Mouse (Mus musculus) spleen, postnatal 0 days (tissue): ENCODE results near the gene Mycbpap. TPM values are rescaled to one million over a fixed set of nuclear protein-coding genes. Genes with fewer than 3 reads are reported as not detected.

Experiments
- polyA plus RNA-seq: library from polyadenylated mRNA; unstranded; fragments of >200 nt; fragmentation: Nextera tagmentation; extraction: Ambion mirVana; gene quantifications from 2 replicates; pipeline ENCODE4 v1.2.1, GENCODE M21; 2015

The Mycbpap gene
- polyA plus RNA-seq: 0.08 and 0.30 TPM in 2 replicates

DNA sequence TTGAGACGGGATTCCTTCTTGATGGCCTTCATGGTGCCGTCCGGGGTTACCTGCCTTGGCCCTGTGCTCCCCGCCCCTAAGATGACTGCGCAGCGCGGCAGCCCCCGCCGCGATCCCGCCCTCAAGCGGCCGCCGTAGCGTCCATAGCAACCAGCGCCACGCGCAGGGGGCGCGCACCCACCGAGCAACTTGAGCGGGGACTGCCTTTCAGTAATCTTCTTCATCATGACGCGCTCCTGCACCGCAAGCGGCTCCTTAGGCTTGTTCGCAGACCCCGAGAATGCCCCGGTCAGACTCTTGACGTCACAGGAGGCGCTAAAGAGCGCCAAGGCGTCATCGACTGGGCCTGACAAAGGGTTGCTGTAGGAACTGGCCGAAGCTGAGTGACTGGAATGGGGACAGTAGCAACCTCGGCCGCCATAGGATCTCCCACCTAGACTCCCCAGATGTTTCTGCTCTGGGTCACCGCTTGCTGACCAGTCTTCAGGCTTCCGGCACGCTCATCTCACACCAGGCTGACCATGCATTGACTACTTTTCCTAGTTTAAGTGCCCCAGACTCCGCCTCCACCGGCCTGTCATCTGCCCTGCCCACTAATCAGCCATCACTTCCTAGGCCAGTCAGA lies at the start of gene Mycbpap:
Gene Mycbpap, minus strand, starts transcription at position 524 of the 625 bp plus-strand sequence.

GRCm38 (mm10) chr11:94564437-94565150 lies 43.1 kb upstream of the Mycbpap start, which contains the start of gene Chad:
TSS of gene Chad (plus strand) at chr11:94565047.

DNA sequence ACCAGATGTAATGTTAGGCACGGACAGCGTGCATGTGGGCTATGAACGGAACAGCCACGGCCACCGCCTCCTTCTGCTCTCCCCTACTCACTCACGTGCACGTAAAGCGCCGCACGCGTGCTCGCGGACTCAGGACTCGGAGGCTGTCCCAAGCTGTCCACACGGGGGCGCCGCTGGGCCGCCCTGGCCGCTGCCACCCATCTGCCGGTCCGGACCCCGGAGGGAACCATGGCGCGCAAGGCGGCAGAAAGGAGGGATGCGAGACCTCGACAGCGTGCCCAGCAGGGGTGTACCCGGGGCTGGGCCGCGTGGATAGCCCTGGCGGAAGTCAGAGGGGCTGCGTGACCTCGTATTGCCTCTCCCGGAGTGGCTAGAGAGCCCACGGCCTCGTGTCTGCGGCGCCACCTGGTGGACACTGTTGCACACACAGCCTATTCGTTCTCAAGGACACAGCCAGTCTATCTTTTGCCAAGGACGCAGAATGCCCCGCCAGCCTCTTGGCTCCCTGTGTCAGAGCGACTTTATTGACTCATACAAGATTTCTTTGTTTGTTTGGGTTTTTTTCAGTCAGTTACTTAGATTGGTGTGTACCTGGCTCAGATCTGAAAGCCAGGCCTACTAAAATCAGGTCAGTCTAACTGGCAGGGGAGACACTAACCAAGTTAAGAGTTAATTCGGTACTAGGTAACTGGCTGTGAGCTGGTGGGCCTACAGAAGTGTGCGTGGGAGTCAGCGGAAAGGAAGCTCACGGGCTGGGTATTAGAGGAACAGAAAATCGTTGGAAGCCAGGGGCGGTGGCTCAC lies 27.5 kb upstream of the Mycbpap start, which contains the start of gene Rsad1:
Gene Rsad1, minus strand, starts transcription at position 368 of the 803 bp plus-strand sequence.

GRCm38 (mm10) chr11:94499661-94500152 lies 21.8 kb downstream of the Mycbpap start, which contains the start of gene Epn3:
TSS of gene Epn3 (minus strand) at chr11:94499974.

GRCm38 (mm10) chr11:94486001-94486400 lies 35.5 kb downstream of the Mycbpap start, which contains the start of gene Spata20:
TSS of gene Spata20 (minus strand) at chr11:94486179.

GRCm38 (mm10) chr11:94473707-94474543 lies 47.6 kb downstream of the Mycbpap start, which contains the start of gene Cacna1g:
TSS of gene Cacna1g (minus strand) at chr11:94474198.

Other genes with a start within 250 kb of the Mycbpap start
- gene Gm21885, start 239.9 kb downstream of the Mycbpap start, polyA plus RNA-seq: not detected in 2 replicates
- gene Luc7l3, start 199.8 kb downstream of the Mycbpap start, polyA plus RNA-seq: 99.5 and 101 TPM in 2 replicates
- gene Ankrd40, start 193.7 kb downstream of the Mycbpap start, polyA plus RNA-seq: 7.6 and 8.7 TPM in 2 replicates
- 5.0 and 5.6 TPM in 2 replicates for gene Abcc3, start 128.7 kb downstream of the Mycbpap start, polyA plus RNA-seq
- 3.9 and 4.2 TPM in 2 replicates for gene Cacna1g, start 47.5 kb downstream of the Mycbpap start, polyA plus RNA-seq
- gene Spata20, start 35.6 kb downstream of the Mycbpap start, polyA plus RNA-seq: not detected in 2 replicates
- 0.46 and 1.1 TPM in 2 replicates for gene Epn3, start 21.8 kb downstream of the Mycbpap start, polyA plus RNA-seq
- 2.1 and 2.3 TPM in 2 replicates for gene Rsad1, start 27.5 kb upstream of the Mycbpap start, polyA plus RNA-seq
- 0.07 and 0.24 TPM in 2 replicates for gene Chad, start 43.3 kb upstream of the Mycbpap start, polyA plus RNA-seq
- 2.1 and 2.4 TPM in 2 replicates for gene Acsf2, start 80.1 kb upstream of the Mycbpap start, polyA plus RNA-seq
- 58.3 and 59.8 TPM in 2 replicates for gene Lrrc59, start 108.0 kb upstream of the Mycbpap start, polyA plus RNA-seq
- gene Mrpl27, start 132.0 kb upstream of the Mycbpap start, polyA plus RNA-seq: 89.3 and 97.3 TPM in 2 replicates
- 13.7 and 16.4 TPM in 2 replicates for gene Eme1, start 132.2 kb upstream of the Mycbpap start, polyA plus RNA-seq
- gene Xylt2, start 155.8 kb upstream of the Mycbpap start, polyA plus RNA-seq: 4.2 and 5.5 TPM in 2 replicates
- gene Gm11541, start 182.8 kb upstream of the Mycbpap start, polyA plus RNA-seq: not detected in 2 replicates
- gene Cdc34b, start 220.0 kb upstream of the Mycbpap start, polyA plus RNA-seq: 0.15 TPM in 1 of 2 replicates, not detected in the other